Mouse (Mus musculus) G1E (cell line): ENCODE data around the gene Prkcd. TPM values are rescaled to one million over a fixed set of nuclear protein-coding genes. Genes with fewer than 3 reads are reported as not detected.

ENCODE experiments used
- ATAC-seq: 2 replicates; pipeline ENCODE4 v1.8.0; 2016; ENCODE audit warnings: mild to moderate bottlenecking; ENCODE audit not compliant: insufficient number of reproducible peaks, poor library complexity, low FRiP score, severe bottlenecking; ENCODE audit errors: extremely low read depth
- DNase-seq: peaks from one replicate; pipeline ENCODE4 v3.0.0; 2012; ENCODE audit warnings: low spot score
- H3K27me3 ChIP-seq: 2 replicates; pipeline ENCODE4 v1.6.1; 2012; ENCODE audit warnings: mild to moderate bottlenecking, low read length, inconsistent platforms; ENCODE audit not compliant: insufficient read depth
- H3K36me3 ChIP-seq: replicated peaks from 2 replicates; pipeline ENCODE3; 2012; ENCODE audit warnings: mild to moderate bottlenecking, inconsistent platforms
- H3K4me1 ChIP-seq: 2 replicates; pipeline ENCODE4 v1.6.1; 2012; ENCODE audit warnings: low read depth, low read length, inconsistent platforms, mixed read lengths; ENCODE audit not compliant: insufficient read depth
- H3K4me3 ChIP-seq: 2 replicates; pipeline ENCODE4 v1.5.1; 2012; ENCODE audit warnings: low read depth, mild to moderate bottlenecking, inconsistent platforms, low read length, moderate library complexity, mixed read lengths
- H3K9me3 ChIP-seq: replicated peaks from 2 replicates; pipeline ENCODE4 v1.6.1; 2012; ENCODE audit warnings: inconsistent platforms
- CTCF ChIP-seq: IDR thresholded peaks from 2 replicates; pipeline ENCODE4 v1.5.1; 2012; ENCODE audit warnings: low read depth, low read length, inconsistent platforms, mixed read lengths
- GATA1 ChIP-seq: IDR thresholded peaks from 2 replicates; pipeline ENCODE4 v1.6.1; 2012; ENCODE audit warnings: borderline replicate concordance, low read length, inconsistent platforms, mixed read lengths
- GATA2 ChIP-seq: IDR thresholded peaks from 2 replicates; pipeline ENCODE4 v1.6.1; 2012; ENCODE audit warnings: low read depth, low read length, inconsistent platforms, borderline replicate concordance
- POLR2AphosphoS5 ChIP-seq: IDR thresholded peaks from 2 replicates; pipeline ENCODE4 v1.6.1; 2012; ENCODE audit warnings: low read depth, low read length, inconsistent platforms; ENCODE audit not compliant: insufficient replicate concordance
- TAL1 ChIP-seq: conservative IDR thresholded peaks from 2 replicates; pipeline ENCODE4 v1.6.1; 2012; ENCODE audit warnings: low read depth, low read length, inconsistent platforms, mixed read lengths
- polyA plus RNA-seq: library from polyadenylated mRNA; stranded (reverse); fragments of >175 nt; gene quantifications from 2 replicates; pipeline ENCODE4 v1.2.3, GENCODE M21; 2012
- total RNA-seq, 2 experiments: library from RNA; stranded (forward) in 1 of 2; stranded (reverse) in 1 of 2; fragments of 200-1000 nt in 1 of 2; fragments of >200 nt in 1 of 2; fragmentation: Nextera tagmentation in 1 of 2; gene quantifications; 2 replicates each; pipeline ENCODE4 v1.2.3; 2014 to 2017

Prkcd gene
- total RNA-seq (2014; fragmentation: Nextera tagmentation) (31.3 and 43.9 TPM in 2 replicates), total RNA-seq (2017) (130 and 138 TPM in 2 replicates), polyA plus RNA-seq (37.0 and 43.6 TPM in 2 replicates)

DNA sequence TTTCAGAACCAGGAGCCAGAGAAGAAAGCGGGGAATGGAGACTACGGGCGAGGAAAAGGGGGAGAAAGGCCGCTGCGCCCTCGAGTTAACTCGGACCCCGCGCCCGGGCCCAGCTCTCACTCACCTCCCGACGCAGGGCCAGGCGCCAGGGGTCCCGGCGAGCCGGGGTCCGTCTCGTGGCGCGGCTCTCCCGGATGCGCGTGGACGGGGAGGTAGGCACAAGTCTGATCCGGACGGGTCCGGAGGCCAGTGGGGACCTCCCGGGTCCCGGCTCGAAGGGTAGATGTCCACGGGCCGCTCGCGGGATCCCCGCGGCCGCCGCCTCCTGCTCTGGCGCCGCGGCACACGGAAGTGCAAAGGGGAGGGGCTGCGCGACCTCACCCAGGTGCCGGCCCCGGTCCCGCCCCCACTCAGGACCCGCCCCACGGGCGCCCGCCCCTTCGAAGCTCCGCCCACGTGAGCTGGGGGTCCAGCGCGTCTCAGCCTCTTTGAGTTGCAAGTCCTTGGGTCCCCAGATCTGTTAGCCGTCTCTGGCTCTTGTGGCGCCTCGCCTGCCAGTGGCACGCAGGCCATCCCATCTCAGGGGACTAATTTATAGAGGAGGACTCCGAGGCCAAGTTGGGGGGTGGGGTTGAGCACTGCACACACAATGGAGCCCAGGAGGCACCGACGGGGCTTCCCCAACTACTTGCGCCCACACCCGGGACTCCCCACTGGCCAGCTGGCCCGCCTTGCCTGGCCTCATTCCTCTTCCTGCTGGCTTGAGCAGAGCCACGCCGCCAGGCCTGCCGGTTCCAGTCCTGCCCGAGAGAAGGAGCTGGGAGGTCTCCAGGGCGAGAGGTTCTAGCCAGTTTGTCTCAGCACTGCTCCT is at the start of gene Prkcd:
Gene Prkcd (minus strand): TSS at position 355 of the 871 bp plus-strand sequence.
- peak; percentile 70 for DNase-seq
- Histone ChIP-seq H3K9me3 (no peaks in the 10 kb centered on the region), H3K4me3 (peak within 1 kb of the TSS; percentile 82), H3K4me1 (peaks cover 86% of the 10 kb centered on the region), H3K27me3 (peaks cover 31% of the 10 kb centered on the region), H3K36me3 (peaks cover 31% of the 10 kb centered on the region)
- no peak; the same call in 1 of the 2 replicates for ATAC-seq
- TF ChIP-seq POLR2AphosphoS5: no peak
- TF ChIP-seq GATA1: no peak
- TF ChIP-seq CTCF: no peak
- no peak for TF ChIP-seq TAL1
- no peak for TF ChIP-seq GATA2

DNA sequence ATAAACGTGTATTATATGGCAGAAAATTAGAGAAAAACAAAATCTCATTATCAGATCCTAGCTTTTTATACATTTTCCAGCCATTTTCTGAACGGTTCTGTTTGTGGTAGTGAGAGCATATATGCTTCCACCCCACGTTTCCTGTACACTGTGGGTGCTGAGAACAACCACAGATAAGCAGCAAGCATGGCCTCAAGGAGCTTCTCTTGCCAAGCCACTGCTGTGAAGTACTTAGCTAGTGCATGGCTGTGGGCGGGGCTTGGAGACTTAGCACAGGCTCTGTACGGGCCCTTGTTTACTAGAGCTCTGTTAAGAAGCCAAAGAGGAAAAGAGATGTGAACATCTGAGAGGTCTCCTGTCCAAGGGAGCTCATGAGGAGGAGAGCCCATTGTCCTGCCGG is 48.9 kb upstream of the Prkcd start:
- H3K9me3 ChIP-seq: no peaks in the 10 kb centered on the region
- peaks cover 97% of the 10 kb centered on the region for H3K36me3 ChIP-seq
- DNase-seq (no peak), ATAC-seq (no peak)
- H3K4me1 ChIP-seq: peaks cover 5% of the 10 kb centered on the region; the same call in 1 of the 2 replicates
- H3K4me3 ChIP-seq: no peak overlapping the region
- no peak for TF ChIP-seq CTCF
- no peak for TF ChIP-seq POLR2AphosphoS5
- TF ChIP-seq TAL1: no peak
- no peak for TF ChIP-seq GATA2
- TF ChIP-seq GATA1: no peak
- H3K27me3 ChIP-seq: no peaks in the 10 kb centered on the region

- peak; percentile 65 for DNase-seq
- Histone ChIP-seq H3K4me3 (no peak overlapping the region), H3K27me3 (no peaks in the 10 kb centered on the region), H3K9me3 (no peaks in the 10 kb centered on the region), H3K36me3 (peaks cover 97% of the 10 kb centered on the region), H3K4me1 (peaks cover 5% of the 10 kb centered on the region; the same call in 1 of the 2 replicates)
- TF ChIP-seq GATA2 (no peak), CTCF (peak; percentile 70)
- ATAC-seq: peak; percentile 45
These were observed 45.9 kb upstream of the Prkcd start for GRCm38 (mm10) chr14:30671986-30672312.

- Histone ChIP-seq H3K4me1 (peaks cover 5% of the 10 kb centered on the region; the same call in 1 of the 2 replicates), H3K27me3 (no peaks in the 10 kb centered on the region), H3K36me3 (peaks cover 97% of the 10 kb centered on the region), H3K4me3 (no peak overlapping the region), H3K9me3 (no peaks in the 10 kb centered on the region)
- DNase-seq (no peak), ATAC-seq (no peak)
- no peak for TF ChIP-seq TAL1
- no peak for TF ChIP-seq GATA2
- TF ChIP-seq CTCF: no peak
- TF ChIP-seq GATA1: no peak
- TF ChIP-seq POLR2AphosphoS5: no peak
These were observed 45.3 kb upstream of the Prkcd start for GRCm38 (mm10) chr14:30671095-30671985.

DNA sequence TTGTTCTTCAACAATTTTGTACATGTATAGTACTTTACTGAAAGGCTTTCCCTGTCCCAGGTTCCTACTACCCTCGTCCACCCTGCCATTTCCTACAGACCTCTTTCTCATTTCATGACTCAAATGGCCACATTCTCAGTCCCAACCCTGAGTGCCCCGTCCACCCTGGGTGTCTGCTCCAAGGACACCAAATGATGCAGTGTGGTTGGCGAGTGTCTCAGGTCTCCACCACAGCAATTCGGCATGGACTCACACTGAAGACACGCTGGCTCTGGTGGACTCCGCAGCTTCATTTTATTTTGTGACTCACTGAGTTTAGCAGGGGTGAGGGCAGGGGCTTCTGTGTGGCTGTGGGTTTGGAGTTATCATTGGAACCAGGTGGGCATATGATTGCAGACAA is 44.2 kb upstream of the Prkcd start:
- ATAC-seq: no peak

DNA sequence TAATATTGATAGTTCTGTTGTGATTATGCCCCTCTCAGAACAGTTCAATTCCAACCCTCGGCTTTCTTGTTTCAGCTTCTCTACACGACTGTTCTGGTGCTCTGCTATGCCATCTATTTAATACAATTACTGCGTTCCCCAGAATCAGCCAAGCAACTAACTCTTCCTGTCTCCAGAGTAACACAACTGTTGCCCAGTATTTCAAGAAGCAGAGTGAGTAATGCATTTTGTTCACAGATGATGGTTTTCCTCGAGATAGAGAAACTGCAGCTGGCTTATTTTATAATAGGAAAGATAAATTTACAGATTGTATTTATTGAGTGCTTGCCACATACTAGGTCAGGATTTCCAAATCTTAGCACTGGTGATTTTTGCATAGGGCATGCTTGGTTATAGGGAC is 40.6 kb upstream of the Prkcd start:
- peaks cover 5% of the 10 kb centered on the region; the same call in 1 of the 2 replicates for H3K4me1 ChIP-seq
- DNase-seq: no peak
- no peak for ATAC-seq
- no peak for TF ChIP-seq POLR2AphosphoS5
- no peak for TF ChIP-seq GATA1
- H3K9me3 ChIP-seq: no peaks in the 10 kb centered on the region
- H3K27me3 ChIP-seq: no peaks in the 10 kb centered on the region
- H3K36me3 ChIP-seq: peaks cover 96% of the 10 kb centered on the region
- H3K4me3 ChIP-seq: no peak overlapping the region

More for the DNA sequence above, 44.2 kb upstream of the Prkcd start:
- H3K4me3 ChIP-seq: no peak overlapping the region
- H3K9me3 ChIP-seq: no peaks in the 10 kb centered on the region
- peaks cover 5% of the 10 kb centered on the region; the same call in 1 of the 2 replicates for H3K4me1 ChIP-seq
- no peaks in the 10 kb centered on the region for H3K27me3 ChIP-seq
- TF ChIP-seq POLR2AphosphoS5 (no peak), GATA2 (no peak), CTCF (no peak), TAL1 (no peak), GATA1 (no peak)
- no peak for DNase-seq
- H3K36me3 ChIP-seq: peaks cover 99% of the 10 kb centered on the region
